Mouse (Mus musculus): ENCODE measurements around the gene Macrod2. TPM values are rescaled to one million over a fixed set of nuclear protein-coding genes. Genes with fewer than 3 reads are reported as not detected.

The Macrod2 gene
- polyA plus RNA-seq, 1 experiment from 2014 or later, result 24.6 TPM

DNA sequence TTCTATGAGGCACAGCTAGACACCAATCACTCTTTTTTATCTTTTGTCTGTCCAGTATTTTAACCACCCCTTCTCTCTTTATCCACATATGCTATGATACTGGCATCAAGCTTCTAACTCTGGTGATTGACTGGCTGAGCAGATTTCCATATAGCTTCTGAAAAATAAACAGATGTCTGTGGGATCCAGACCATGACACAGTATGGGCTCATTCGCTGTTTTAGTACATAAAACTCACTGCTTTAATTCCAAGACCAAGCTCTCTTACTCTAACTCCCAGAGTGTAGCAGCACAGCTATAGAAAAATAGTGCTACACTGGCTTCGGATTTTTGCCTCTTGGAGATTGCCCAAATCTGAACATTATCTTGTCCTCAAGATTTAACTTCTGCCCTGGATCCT is 1540.0 kb downstream of the Macrod2 start:
- DNase-seq (ENCODE audit: low spot score), result no peak

DNA sequence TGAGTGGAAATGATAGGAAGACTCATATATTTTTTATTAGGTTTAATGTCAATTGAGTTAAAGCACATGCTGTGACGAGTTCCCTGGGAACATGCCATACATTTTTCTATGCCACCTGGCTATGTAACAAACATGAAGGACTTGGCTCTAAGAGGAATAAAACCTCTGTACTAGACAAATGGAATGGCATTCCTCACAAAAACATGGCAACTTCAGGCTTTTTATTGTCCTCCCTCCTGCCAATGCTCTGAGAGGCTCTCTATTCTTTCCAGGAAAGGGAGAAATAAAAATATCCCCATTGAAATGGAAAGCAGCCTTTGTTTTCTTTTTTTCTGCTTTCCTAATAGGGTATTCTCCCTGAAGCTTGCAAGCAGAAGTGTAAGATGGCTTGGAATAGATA is 1559.7 kb downstream of the Macrod2 start:
- no peak for DNase-seq (ENCODE audit: low spot score)

- no peak for DNase-seq (ENCODE audit: low spot score)
Observed at GRCm38 (mm10) chr2:141955197-141955596, 1560.1 kb downstream of the Macrod2 start.

DNA sequence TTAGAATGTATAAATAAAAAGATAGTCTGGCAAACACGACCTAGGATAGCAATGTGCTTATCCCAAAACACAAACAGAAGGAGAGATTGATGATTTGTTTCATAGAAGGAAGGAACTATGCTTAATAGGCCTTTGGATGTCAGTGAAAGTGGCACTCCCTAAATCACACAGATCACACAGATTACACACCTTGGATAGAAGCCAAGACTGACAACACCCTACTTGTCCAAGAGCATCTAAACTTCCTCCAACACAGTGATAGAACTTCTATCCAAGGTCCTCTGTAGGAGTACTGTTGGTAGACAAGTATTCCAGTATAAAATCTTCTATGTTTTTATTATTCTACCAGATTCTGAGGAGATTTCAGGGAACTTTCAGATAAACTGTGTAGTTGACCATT is 1567.8 kb downstream of the Macrod2 start:
- DNase-seq (ENCODE audit: low spot score), result no peak

DNA sequence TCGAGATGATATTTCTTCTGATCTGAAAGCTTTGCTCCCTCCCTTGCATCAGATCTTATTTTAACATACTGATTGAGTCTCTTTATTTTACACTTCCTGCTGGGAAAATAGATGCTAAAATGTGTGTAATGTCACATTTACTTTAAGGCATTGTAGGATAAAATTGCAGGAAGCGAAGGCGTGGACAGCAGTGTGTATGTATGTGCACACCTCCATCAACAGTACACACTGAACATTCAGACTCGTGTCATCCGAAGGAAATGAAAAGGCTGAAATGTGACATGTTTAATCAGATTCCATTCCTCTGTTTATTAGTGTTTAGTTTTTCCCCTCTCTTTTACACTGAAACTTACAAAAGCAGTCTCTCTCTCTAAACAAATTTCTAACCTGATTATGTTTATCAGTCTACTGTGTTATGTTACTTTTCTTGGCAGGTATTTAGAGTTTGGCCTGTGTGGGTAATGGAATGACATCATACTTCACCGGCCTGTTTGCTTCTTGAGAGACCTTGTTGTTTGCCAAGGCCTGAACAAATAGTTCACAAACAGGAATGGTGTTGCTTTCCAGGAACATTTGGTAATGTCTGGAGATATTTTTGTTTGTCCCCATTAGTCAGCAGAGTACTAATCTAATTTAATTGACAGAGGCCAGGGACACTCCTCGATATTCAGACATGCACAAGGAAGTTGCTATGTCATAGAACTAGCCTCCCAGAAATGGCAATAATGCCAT is 1588.7 kb downstream of the Macrod2 start:
- DNase-seq (ENCODE audit: low spot score), result no peak

DNA sequence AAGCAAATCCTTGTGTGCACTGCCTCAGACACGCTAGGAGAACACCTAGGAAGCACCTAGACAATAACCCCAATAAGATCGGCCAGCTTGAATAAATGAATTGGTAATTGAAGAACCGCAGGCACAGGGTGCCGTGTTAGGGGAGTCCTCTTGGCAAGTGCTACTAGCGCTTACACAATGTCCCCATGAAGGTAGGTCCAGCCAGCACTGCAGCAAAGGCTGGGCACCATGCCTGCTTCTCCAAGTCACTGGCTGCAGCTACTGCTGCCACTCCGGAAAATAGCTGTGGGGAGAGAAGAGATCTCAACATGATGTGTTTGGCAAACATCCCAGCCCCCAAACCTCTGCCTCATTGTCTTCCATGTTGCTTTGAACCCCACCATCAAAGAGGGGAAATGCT is 1603.8 kb downstream of the Macrod2 start:
- no peak for DNase-seq (ENCODE audit: low spot score)

GRCm38 (mm10) chr2:142024534-142025155 is 1629.5 kb downstream of the Macrod2 start:
- no peak for DNase-seq (ENCODE audit: low spot score)

DNA sequence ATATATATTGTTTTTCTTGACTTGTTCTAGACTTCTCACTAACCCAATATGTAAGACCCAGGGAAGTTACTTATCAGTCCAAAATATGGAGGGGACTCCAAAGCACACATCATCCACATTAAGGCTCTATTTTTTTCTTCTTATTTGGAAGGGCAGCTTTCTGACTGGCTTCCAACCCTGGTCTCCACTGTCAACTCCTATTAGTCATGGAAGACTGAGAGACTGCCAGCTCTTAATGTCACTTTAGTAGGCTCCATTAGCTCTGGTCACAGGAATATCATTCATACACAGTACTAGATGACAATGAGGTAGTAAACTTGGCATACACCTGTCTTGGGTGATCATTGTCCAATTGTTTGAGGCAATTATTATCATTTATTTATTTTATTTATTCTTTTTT is 1631.6 kb downstream of the Macrod2 start:
- no peak for DNase-seq (ENCODE audit: low spot score)

DNA sequence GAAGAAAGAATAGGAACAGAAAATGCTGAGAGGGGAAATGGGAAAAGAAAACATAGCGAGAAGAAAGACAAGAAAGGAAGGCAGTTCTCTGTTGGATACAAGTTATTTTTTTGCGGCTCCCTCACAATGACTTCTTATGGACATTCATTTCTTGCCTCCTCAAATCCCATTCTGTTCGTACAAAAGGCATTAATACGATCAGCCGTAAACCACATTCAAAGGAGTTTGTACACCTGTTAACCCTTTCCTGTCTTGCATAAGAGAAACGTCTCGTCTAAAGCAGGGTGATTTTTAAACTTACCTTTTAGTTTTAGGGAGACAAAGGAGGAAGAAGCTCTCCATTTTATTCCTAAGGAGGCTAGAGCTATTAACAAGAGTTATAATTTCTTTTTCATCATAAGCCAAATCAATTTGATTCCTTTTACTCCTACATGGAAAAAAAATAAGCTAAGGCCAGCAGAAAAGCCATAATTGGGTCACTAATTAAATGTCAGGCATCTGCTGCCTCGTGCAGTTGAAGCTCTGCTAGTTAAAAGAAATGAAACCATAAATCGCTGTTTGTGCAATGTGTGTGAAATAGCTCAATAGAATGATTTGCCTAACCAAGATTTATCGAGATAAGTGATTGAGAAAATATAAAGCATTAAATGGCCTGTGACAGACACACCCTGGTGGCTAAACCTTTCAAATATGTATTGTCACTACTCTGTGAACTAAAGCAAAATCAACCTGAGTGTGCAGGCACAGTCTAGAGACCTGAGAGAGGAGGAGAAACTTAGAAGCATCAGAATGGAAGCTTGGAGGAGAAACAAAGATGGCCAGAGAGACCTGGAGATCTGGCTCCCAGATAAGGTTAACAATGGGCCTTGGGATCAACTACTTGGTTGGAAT is 1635.9 kb downstream of the Macrod2 start:
- no peak for DNase-seq (ENCODE audit: low spot score)

GRCm38 (mm10) chr2:142055576-142055975 is 1660.5 kb downstream of the Macrod2 start:
- no peak for DNase-seq (ENCODE audit: low spot score)

GRCm38 (mm10) chr2:142057889-142058750 is 1663.0 kb downstream of the Macrod2 start:
- no peak for DNase-seq (ENCODE audit: low spot score)

DNA sequence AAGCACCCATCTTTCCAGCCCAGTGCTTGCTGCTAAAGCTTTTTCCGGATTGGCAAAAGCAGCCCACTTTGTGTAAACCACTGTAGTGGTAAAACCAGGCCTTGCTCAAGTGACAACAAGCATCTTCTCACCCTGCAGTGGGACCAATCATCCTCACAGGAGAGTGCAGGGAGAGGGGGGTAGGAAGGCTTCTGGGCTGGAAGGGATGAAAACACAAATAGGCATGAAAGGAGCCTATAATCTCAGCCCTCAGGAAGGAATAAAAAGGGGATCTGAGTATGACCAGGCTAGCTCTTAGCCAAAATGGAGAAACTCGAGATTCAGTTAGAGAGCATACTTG is 1663.6 kb downstream of the Macrod2 start:
- DNase-seq (ENCODE audit: low spot score), result no peak

DNA sequence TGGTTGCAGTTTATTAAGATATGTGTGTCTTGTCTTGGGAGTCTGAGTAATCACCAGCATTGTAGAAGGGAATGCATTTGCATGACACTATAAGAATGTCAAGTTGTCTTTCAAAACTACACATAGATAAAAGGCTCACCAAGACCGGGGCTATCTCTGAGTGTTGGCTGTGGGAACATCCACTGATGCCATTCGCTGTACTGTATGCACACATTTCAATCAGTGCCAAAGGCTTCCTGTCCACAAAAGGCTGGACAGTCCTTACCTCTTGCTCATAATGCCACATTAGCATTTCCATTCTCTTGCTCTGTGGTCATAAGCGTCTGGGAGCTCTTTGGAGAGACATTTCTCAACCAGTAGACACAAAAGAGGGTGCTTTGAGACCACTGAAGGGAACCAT is 1713.8 kb downstream of the Macrod2 start:
- no peak for DNase-seq (ENCODE audit: low spot score)

DNA sequence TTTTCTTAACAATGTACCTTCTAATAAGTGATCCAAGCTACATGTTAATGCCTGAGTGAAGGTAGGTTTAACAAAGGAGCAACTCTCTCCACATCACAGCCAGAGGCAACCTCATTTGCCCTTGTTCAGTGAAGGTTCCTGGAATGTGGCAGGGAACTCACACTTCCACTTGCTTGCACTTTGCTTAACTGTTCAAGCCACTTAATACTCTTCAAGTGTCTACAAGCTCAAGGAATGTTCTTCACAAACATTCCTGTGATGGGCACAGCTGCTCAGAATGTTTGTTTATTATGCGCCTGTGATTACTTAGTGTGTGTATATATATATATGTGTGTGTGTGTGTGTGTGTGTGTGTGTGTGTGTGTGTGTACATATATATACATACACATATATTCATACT is 1721.5 kb downstream of the Macrod2 start:
- no peak for DNase-seq (ENCODE audit: low spot score)

DNA sequence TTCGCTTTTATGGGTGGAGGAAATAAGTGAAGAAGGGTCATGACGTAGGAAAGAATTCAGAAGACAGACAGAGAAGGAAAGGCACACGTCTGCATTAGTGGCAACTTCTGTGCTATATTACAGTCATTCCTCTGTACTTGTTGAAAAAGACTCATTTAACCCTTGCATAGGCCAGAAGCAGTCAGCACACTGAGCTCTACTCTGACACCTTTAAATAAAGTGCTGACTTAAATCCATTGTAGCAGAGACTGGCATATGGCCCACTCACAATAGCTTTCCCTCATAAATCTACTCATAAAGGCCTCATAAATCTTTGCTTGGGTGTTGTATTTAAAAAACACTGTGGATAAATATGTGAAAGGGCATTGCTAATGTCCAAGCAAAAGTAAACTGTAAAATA is 1733.0 kb downstream of the Macrod2 start:
- no peak for DNase-seq (ENCODE audit: low spot score)

GRCm38 (mm10) chr2:142129166-142129565 is 1734.1 kb downstream of the Macrod2 start:
- DNase-seq (ENCODE audit: low spot score), result no peak

DNA sequence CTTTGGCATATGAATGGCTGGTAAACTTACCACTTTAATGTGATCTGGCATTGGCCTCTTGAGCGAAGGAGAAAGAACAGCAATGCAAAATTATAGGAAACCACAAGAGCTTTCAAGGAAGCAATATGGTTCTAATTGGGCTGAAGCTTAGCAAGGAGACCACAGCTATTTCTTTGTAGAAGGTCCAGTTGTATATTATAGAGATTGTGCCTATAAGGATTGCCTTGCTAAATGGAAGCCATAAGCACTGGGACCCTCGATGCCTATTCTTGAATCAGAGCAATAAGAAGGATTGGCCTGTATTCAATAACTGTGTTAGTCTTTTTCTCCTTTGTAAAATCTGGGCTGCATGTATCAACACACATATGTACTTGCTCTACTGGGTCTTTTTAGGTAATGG is 1754.2 kb downstream of the Macrod2 start:
- no peak for DNase-seq (ENCODE audit: low spot score)

GRCm38 (mm10) chr2:142163506-142164275 is 1768.6 kb downstream of the Macrod2 start:
- no peak for DNase-seq (ENCODE audit: low spot score)

DNA sequence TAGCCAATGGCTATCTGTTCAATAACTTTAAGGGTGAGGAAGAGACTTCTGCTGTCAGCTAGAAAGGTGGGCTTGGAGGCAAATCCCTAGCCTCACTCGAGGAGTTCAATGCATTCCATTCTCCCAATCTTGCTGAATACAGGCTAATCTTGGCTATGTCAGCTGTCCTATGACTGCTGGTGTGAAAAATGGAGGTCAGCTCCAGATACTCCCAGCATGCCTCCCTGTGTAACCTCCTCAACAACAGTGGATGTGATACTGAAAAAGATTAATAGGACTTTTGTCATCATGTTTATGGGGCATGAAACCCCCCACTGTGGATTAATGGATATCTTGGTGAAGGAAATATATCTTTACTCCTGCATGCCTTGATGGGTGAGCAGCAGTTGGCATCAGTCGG is 1774.5 kb downstream of the Macrod2 start:
- no peak for DNase-seq (ENCODE audit: low spot score)

- no peak for DNase-seq (ENCODE audit: low spot score)
Observed at GRCm38 (mm10) chr2:142172706-142173105, 1777.6 kb downstream of the Macrod2 start.

GRCm38 (mm10) chr2:142174039-142174438 is 1778.9 kb downstream of the Macrod2 start:
- no peak for DNase-seq (ENCODE audit: low spot score)

Data from thymus, postnatal 0 days (tissue).